Mouse (Mus musculus): ENCODE measurements at regions not wholly inside any gene's neighbourhood (a gene's known extent, or its start where the extent isn't known, plus 50 kb on each side); places are given as distances from the start of the nearest gene placed in this dataset.

- no peak overlapping the region for H3K4me3 ChIP-seq (ENCODE audit: low read depth, low read length)
- no peak for ATAC-seq
- 79% methylated on average over 12 of the region's 12 CpGs for WGBS
- H3K9ac ChIP-seq (ENCODE audit: low read depth, low read length), result no peak overlapping the region
- no peak for TF ChIP-seq CTCF (IDR thresholded peaks at IDR 0.05; ENCODE audit: low read depth)
- H3K4me1 ChIP-seq (replicated peaks; ENCODE audit: control insufficient read depth, insufficient read depth, low read length), result no peaks in the 10 kb centered on the region
- no peaks in the 10 kb centered on the region for H3K36me3 ChIP-seq (ENCODE audit: control insufficient read depth, insufficient read depth)
- no peaks in the 10 kb centered on the region for H3K9me3 ChIP-seq (ENCODE audit: control insufficient read depth)
- no peak overlapping the region for H3K27ac ChIP-seq (ENCODE audit: low read depth, low read length)
- H3K4me2 ChIP-seq (replicated peaks; ENCODE audit: low read depth), result no peak overlapping the region
- no peaks in the 10 kb centered on the region for H3K27me3 ChIP-seq (replicated peaks; ENCODE audit: control insufficient read depth, insufficient read depth, low read length)
Measured at GRCm38 (mm10) chr2:133371490-133372215, 180.3 kb upstream of the Bmp2 start.

GRCm38 (mm10) chr2:133373543-133373942 lies 178.4 kb upstream of the Bmp2 start:
- no peak for ATAC-seq
- H3K27ac ChIP-seq (ENCODE audit: low read depth, low read length), result no peak overlapping the region
- no peaks in the 10 kb centered on the region for H3K9me3 ChIP-seq (ENCODE audit: control insufficient read depth)
- WGBS, result 49% methylated on average over 4 of the region's 4 CpGs
- no peak overlapping the region for H3K9ac ChIP-seq (ENCODE audit: low read depth, low read length)
- TF ChIP-seq CTCF (IDR thresholded peaks at IDR 0.05; ENCODE audit: low read depth), result no peak
- no peak overlapping the region for H3K4me3 ChIP-seq (ENCODE audit: low read depth, low read length)
- H3K4me2 ChIP-seq (replicated peaks; ENCODE audit: low read depth), result no peak overlapping the region
- H3K27me3 ChIP-seq (replicated peaks; ENCODE audit: control insufficient read depth, insufficient read depth, low read length), result no peaks in the 10 kb centered on the region
- H3K4me1 ChIP-seq (replicated peaks; ENCODE audit: control insufficient read depth, insufficient read depth, low read length), result no peaks in the 10 kb centered on the region
- no peaks in the 10 kb centered on the region for H3K36me3 ChIP-seq (ENCODE audit: control insufficient read depth, insufficient read depth)

- Histone ChIP-seq H3K4me1 (replicated peaks; ENCODE audit: control insufficient read depth, insufficient read depth, low read length) (no peaks in the 10 kb centered on the region), H3K9me3 (ENCODE audit: control insufficient read depth) (no peaks in the 10 kb centered on the region), H3K36me3 (ENCODE audit: control insufficient read depth, insufficient read depth) (no peaks in the 10 kb centered on the region), H3K4me2 (replicated peaks; ENCODE audit: low read depth) (no peak overlapping the region), H3K27ac (ENCODE audit: low read depth, low read length) (no peak overlapping the region), H3K4me3 (ENCODE audit: low read depth, low read length) (no peak overlapping the region), H3K9ac (ENCODE audit: low read depth, low read length) (no peak overlapping the region), H3K27me3 (replicated peaks; ENCODE audit: control insufficient read depth, insufficient read depth, low read length) (no peaks in the 10 kb centered on the region)
- WGBS, result 66% methylated on average over 3 of the region's 3 CpGs
- peak; percentile 78 for TF ChIP-seq CTCF (IDR thresholded peaks at IDR 0.05; ENCODE audit: low read depth)
- no peak for ATAC-seq
Measured at GRCm38 (mm10) chr2:133381054-133381453, 170.9 kb upstream of the Bmp2 start.

GRCm38 (mm10) chr2:133383135-133383920 lies 168.6 kb upstream of the Bmp2 start:
- H3K27me3 ChIP-seq (replicated peaks; ENCODE audit: control insufficient read depth, insufficient read depth, low read length), result no peaks in the 10 kb centered on the region
- H3K36me3 ChIP-seq (ENCODE audit: control insufficient read depth, insufficient read depth), result no peaks in the 10 kb centered on the region

GRCm38 (mm10) chr2:133385297-133385696 lies 166.7 kb upstream of the Bmp2 start:
- H3K27ac ChIP-seq (ENCODE audit: low read depth, low read length), result no peak overlapping the region
- 53% methylated on average over 2 of the region's 2 CpGs for WGBS
- H3K4me1 ChIP-seq (replicated peaks; ENCODE audit: control insufficient read depth, insufficient read depth, low read length), result no peaks in the 10 kb centered on the region
- ATAC-seq, result no peak
- H3K4me2 ChIP-seq (replicated peaks; ENCODE audit: low read depth), result no peak overlapping the region
- TF ChIP-seq CTCF (IDR thresholded peaks at IDR 0.05; ENCODE audit: low read depth), result no peak
- no peak overlapping the region for H3K4me3 ChIP-seq (ENCODE audit: low read depth, low read length)
- H3K36me3 ChIP-seq (ENCODE audit: control insufficient read depth, insufficient read depth), result no peaks in the 10 kb centered on the region
- H3K9ac ChIP-seq (ENCODE audit: low read depth, low read length), result no peak overlapping the region
- no peaks in the 10 kb centered on the region for H3K9me3 ChIP-seq (ENCODE audit: control insufficient read depth)
- H3K27me3 ChIP-seq (replicated peaks; ENCODE audit: control insufficient read depth, insufficient read depth, low read length), result no peaks in the 10 kb centered on the region

More at GRCm38 (mm10) chr2:133383135-133383920, 168.6 kb upstream of the Bmp2 start:
- 50% methylated on average over 3 of the region's 3 CpGs for WGBS
- no peak overlapping the region for H3K4me2 ChIP-seq (replicated peaks; ENCODE audit: low read depth)
- H3K27ac ChIP-seq (ENCODE audit: low read depth, low read length), result peak overlapping the region; percentile 65
- H3K9ac ChIP-seq (ENCODE audit: low read depth, low read length), result no peak overlapping the region
- no peak for TF ChIP-seq CTCF (IDR thresholded peaks at IDR 0.05; ENCODE audit: low read depth)
- no peak overlapping the region for H3K4me3 ChIP-seq (ENCODE audit: low read depth, low read length)
- H3K4me1 ChIP-seq (replicated peaks; ENCODE audit: control insufficient read depth, insufficient read depth, low read length), result no peaks in the 10 kb centered on the region
- peak; percentile 95 for ATAC-seq
- H3K9me3 ChIP-seq (ENCODE audit: control insufficient read depth), result no peaks in the 10 kb centered on the region

GRCm38 (mm10) chr2:133387349-133387748 lies 164.6 kb upstream of the Bmp2 start:
- Histone ChIP-seq H3K9me3 (ENCODE audit: control insufficient read depth) (no peaks in the 10 kb centered on the region), H3K9ac (ENCODE audit: low read depth, low read length) (no peak overlapping the region), H3K4me2 (replicated peaks; ENCODE audit: low read depth) (no peak overlapping the region), H3K27me3 (replicated peaks; ENCODE audit: control insufficient read depth, insufficient read depth, low read length) (no peaks in the 10 kb centered on the region), H3K4me1 (replicated peaks; ENCODE audit: control insufficient read depth, insufficient read depth, low read length) (no peaks in the 10 kb centered on the region), H3K27ac (ENCODE audit: low read depth, low read length) (no peak overlapping the region), H3K4me3 (ENCODE audit: low read depth, low read length) (no peak overlapping the region), H3K36me3 (ENCODE audit: control insufficient read depth, insufficient read depth) (no peaks in the 10 kb centered on the region)
- WGBS, result 85% methylated on average over 3 of the region's 3 CpGs
- no peak for ATAC-seq
- TF ChIP-seq CTCF (IDR thresholded peaks at IDR 0.05; ENCODE audit: low read depth), result no peak

All from intestine, postnatal 0 days (tissue).